Mouse (Mus musculus): ENCODE results near the gene Xaf1.
"Not testable (repeated sequence)": the region's sequence is repeated elsewhere in the genome, so short reads cannot be mapped to it uniquely, and the experiment has no call there.

Xaf1 gene

GRCm38 (mm10) chr11:72311355-72312001 lies 10.0 kb downstream of the Xaf1 start:
- DNase-seq (ENCODE audit: low read depth, low spot score) = peak; percentile 46

- DNase-seq (ENCODE audit: low read depth, low spot score) = peak; percentile 40
Measured at GRCm38 (mm10) chr11:72314151-72314895, 12.9 kb downstream of the Xaf1 start, which contains the start of gene Fbxo39. Gene Fbxo39 (plus strand): TSS chr11:72314444.

- no peak for DNase-seq (ENCODE audit: low read depth, low spot score)
Measured at GRCm38 (mm10) chr11:72318026-72318425, 16.6 kb downstream of the Xaf1 start.

- no peak for DNase-seq (ENCODE audit: low read depth, low spot score)
Measured at GRCm38 (mm10) chr11:72324431-72324830, 23.0 kb downstream of the Xaf1 start.

GRCm38 (mm10) chr11:72325701-72326100 lies 24.3 kb downstream of the Xaf1 start:
- no peak for DNase-seq (ENCODE audit: low read depth, low spot score)

- DNase-seq (ENCODE audit: low read depth, low spot score) = no peak
Measured at GRCm38 (mm10) chr11:72332951-72333667, 31.7 kb downstream of the Xaf1 start.

- no peak for DNase-seq (ENCODE audit: low read depth, low spot score)
Measured at GRCm38 (mm10) chr11:72334653-72335052, 33.2 kb downstream of the Xaf1 start.

- DNase-seq (ENCODE audit: low read depth, low spot score) = no peak
Measured at GRCm38 (mm10) chr11:72336726-72337125, 35.3 kb downstream of the Xaf1 start.

- no peak for DNase-seq (ENCODE audit: low read depth, low spot score)
Measured at GRCm38 (mm10) chr11:72338437-72338871, 37.0 kb downstream of the Xaf1 start.

GRCm38 (mm10) chr11:72339716-72340115 lies 38.3 kb downstream of the Xaf1 start:
- no peak for DNase-seq (ENCODE audit: low read depth, low spot score)

GRCm38 (mm10) chr11:72342549-72343237 lies 41.3 kb downstream of the Xaf1 start:
- peak; percentile 67 for DNase-seq (ENCODE audit: low read depth, low spot score)

GRCm38 (mm10) chr11:72343238-72343625 lies 41.8 kb downstream of the Xaf1 start:
- not testable (repeated sequence) for DNase-seq (ENCODE audit: low read depth, low spot score)

GRCm38 (mm10) chr11:72343904-72344303 lies 42.5 kb downstream of the Xaf1 start:
- DNase-seq (ENCODE audit: low read depth, low spot score) = peak; percentile 67

GRCm38 (mm10) chr11:72344486-72344885 lies 43.1 kb downstream of the Xaf1 start:
- DNase-seq (ENCODE audit: low read depth, low spot score) = no peak

GRCm38 (mm10) chr11:72348563-72348962 lies 47.1 kb downstream of the Xaf1 start:
- DNase-seq (ENCODE audit: low read depth, low spot score) = no peak

- no peak for DNase-seq (ENCODE audit: low read depth, low spot score)
Measured at GRCm38 (mm10) chr11:72349016-72349415, 47.6 kb downstream of the Xaf1 start.

- DNase-seq (ENCODE audit: low read depth, low spot score) = no peak
Measured at GRCm38 (mm10) chr11:72349652-72350051, 48.2 kb downstream of the Xaf1 start.

- no peak for DNase-seq (ENCODE audit: low read depth, low spot score)
Measured at GRCm38 (mm10) chr11:72352272-72352671, 50.8 kb downstream of the Xaf1 start.

GRCm38 (mm10) chr11:72353186-72353585 lies 51.8 kb downstream of the Xaf1 start:
- DNase-seq (ENCODE audit: low read depth, low spot score) = no peak

- peak; percentile 78 for DNase-seq (ENCODE audit: low read depth, low spot score)
Measured at GRCm38 (mm10) chr11:72354971-72355728, 53.7 kb downstream of the Xaf1 start.
